Mouse (Mus musculus) urinary bladder, adult 2 months (tissue): ENCODE results near the gene Pex7. TPM values are rescaled to one million over a fixed set of nuclear protein-coding genes. Genes with fewer than 3 reads are reported as not detected.

Experiments used
- DNase-seq: peaks from one replicate; pipeline ENCODE4 v3.0.0; 2022; ENCODE audit warnings: low spot score
- polyA plus RNA-seq: library from polyadenylated mRNA; depleted of rRNA; stranded (reverse); fragments of >200 nt; gene quantifications from 2 replicates; pipeline ENCODE4 v1.2.3, GENCODE M21; 2012

Pex7 gene
- polyA plus RNA-seq, 1 experiment: 38.2 TPM

- DNase-seq: no peak
Measured at GRCm38 (mm10) chr10:19877257-19877656, 30.2 kb downstream of the Pex7 start.

DNA sequence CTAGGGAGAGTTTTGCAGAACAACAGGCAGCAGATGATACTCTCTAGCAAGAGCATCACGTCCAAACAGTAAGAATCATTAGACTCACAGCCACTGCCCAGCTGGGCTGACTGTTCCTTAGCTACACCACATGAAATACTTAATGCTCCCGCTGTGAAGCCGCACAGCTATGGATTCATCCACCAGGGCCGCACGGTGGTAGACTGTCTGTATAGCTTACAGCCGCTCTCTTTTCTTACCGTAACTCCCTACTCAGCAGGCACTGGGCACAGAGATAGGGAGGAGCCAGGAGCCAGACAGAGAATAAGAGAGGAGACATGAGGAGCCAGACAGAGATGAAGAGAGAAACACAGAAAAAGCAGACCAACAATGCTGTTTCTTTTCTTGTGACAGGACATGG, 30.8 kb downstream of the Pex7 start:
- DNase-seq: no peak

DNA sequence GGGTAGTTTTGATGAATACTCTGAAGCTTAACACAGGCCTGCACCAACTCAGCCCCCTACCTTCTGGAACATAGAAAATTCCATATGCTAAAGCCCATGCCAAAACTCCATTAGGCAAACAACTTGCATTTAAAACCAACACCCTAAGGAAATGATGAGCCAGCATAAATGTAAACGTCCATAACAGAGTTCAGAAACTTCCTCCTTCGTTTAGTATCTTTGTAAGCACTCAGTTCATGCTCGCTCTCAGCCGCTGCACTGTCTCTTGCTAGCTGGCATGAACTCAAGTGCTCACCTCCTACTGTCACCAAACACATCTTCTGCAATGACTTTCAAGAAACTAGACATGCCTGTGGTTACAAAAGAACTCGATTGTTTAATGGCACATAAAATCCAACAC, 32.1 kb downstream of the Pex7 start:
- DNase-seq: no peak

- no peak for DNase-seq
Measured at GRCm38 (mm10) chr10:19855597-19856306, 51.7 kb downstream of the Pex7 start.

DNA sequence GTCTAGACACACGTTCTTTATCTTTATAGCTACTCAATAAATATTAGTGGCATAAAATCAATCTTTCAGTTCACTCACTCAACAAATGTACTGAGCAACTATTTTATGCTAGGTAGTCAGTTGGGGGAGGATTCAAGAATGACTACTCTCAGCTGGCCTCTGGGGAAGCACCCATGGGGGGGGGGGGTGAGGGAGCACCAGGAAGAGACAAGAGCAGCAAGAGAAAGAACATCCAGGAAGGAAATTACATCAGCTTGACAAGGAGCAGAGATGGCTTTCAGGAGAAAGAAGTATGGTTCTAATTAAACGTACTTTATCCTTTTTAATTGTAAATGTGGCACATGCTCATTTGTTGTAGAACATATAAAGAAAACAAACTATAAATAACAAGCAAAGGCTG, 53.9 kb downstream of the Pex7 start:
- no peak for DNase-seq

DNA sequence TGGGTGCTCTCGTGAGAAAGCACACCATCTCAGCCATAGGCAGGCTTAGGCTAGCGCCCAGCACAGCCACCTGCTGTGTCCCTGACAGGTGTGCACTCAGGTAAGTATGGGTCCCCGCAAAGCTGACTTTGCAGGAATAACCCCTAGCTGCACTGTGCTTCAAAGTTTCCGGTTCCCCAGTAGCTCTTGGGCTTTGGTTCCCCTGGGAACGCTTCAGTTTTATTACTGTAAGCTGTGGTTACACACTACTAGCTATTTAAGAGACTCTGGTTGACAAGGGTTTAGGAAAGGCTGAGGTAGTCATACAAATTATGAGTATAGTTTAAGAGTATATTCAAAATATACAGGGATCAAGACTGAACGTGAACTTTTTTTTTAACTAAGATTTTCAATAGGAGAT, 54.7 kb downstream of the Pex7 start:
- no peak for DNase-seq

- DNase-seq: no peak
Measured at GRCm38 (mm10) chr10:19850998-19851691, 56.3 kb downstream of the Pex7 start, which contains the start of gene Slc35d3. Gene Slc35d3, minus strand, starts transcription at chr10:19851459.

DNA sequence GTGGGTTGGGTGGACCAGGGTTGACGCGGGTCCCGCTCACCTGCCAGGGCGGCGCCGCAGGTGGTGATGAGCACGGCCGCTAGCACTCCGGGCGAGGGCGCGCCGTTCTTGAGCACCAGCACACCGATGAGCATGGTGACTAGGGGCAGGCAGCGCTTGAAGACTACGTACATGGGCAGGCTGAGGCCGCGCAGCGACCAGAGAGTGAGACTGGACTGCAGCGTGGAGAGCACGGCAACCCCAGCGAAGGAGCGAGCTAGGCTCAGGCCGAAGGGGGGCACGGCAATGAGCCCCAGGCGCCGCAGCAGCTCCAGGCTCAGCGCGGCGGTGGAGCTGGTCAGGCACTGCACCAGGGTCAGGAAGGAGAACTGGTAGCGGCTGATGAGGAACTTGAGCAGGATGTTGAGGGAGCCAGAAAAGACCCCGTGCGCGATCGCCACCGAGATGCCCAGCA, 56.9 kb downstream of the Pex7 start:
- DNase-seq: peak; percentile 25

DNA sequence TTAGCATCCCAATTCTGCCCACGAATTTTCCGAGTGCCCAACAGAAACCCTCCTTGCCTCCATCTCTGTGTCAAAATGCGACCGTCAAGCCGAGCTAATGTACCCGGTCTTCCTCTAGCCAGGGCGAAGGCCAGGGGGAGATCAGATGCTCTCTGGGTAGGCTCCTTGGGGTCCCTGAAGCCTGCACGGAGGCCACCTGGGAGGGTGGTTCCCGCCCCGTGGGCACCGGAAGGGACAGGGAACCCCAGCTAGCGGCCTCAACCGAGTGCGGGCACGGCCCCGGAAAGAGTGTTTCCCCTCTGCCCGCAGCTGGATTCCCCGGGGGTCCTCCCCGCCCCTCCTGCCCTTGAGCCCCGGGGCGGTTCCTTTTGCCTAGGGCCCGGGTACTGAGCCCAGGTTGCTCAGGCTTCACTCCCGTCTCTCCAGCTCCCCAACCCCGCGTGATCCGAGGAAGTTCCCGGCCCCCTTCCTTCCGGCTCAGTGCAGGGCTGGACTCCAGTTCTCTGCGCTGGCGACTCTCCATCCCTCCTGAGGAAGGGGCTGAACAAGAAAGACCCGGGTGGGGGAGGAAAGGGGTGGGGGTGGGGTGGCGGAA, 57.6 kb downstream of the Pex7 start:
- no peak for DNase-seq

- no peak for DNase-seq
Measured at GRCm38 (mm10) chr10:19848928-19849770, 58.3 kb downstream of the Pex7 start.

DNA sequence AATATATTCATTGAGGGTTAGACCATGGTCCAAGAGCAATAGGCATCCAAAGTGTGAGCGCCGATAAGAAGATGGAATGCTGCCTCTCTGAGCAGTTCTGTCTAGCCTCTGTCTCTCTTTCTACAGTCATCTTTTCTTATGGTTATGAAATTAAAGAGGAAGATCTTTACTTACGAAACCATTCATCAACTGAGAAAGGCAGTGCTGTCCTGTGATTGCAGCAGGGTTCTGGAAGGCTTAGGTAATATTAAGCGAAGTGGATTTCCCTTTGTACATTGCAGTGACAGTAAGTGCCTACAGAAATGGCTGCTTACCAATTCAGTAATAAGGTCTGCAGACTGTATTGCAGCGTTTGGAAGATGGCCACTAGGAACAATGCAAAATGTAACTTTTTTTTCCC, 67.7 kb downstream of the Pex7 start:
- DNase-seq: no peak

GRCm38 (mm10) chr10:19835887-19836710, 71.4 kb downstream of the Pex7 start:
- DNase-seq: no peak

GRCm38 (mm10) chr10:19834222-19834621, 73.3 kb downstream of the Pex7 start:
- DNase-seq: no peak

- no peak for DNase-seq
Measured at GRCm38 (mm10) chr10:19831072-19831849, 76.2 kb downstream of the Pex7 start.

GRCm38 (mm10) chr10:19820986-19821385, 86.5 kb downstream of the Pex7 start:
- no peak for DNase-seq

DNA sequence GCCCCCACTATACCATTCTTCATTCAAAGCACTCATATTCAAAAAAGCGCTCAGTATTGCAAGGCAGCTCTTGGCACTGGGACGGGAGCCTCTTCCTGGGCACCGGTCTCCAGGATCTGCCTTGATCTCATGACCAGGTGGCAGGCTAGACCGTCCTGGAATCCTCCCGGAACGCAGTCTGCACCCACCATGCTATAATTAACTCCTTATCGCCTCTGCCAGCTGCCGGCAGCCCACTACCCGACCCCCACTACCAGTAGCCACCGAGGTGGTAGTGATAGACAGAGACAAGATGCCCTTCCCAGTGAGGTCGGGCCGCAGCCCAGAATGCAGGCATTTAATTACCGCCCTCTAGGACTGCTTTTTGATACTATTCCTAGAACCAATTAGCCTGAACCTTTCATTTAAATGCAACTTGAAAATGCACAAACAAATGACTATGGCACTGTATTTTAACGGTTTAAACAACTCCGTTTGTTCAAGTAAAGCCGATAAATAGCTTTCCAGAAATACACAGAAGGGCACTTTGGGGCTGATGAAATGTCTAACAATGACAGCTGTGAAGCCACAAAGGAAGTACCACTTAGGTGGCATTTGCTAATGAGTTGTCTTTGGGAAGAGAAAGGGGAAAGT, 88.7 kb downstream of the Pex7 start:
- no peak for DNase-seq

- no peak for DNase-seq
Measured at GRCm38 (mm10) chr10:19815371-19815770, 92.1 kb downstream of the Pex7 start.

- no peak for DNase-seq
Measured at GRCm38 (mm10) chr10:19811436-19812172, 95.9 kb downstream of the Pex7 start.

GRCm38 (mm10) chr10:19804763-19805162, 102.7 kb downstream of the Pex7 start:
- no peak for DNase-seq
